Mouse (Mus musculus): ENCODE data around the gene Crygc. TPM values are rescaled to one million over a fixed set of nuclear protein-coding genes. Genes with fewer than 3 reads are reported as not detected.

Gene Crygc
- total RNA-seq (2022) = not detected

GRCm38 (mm10) chr1:65073589-65073988 is at the start of gene Crygc:
TSS of gene Crygc (minus strand) at chr1:65073689.
- DNase-seq (ENCODE audit: low spot score in 2 of 2) = no peak

- DNase-seq (ENCODE audit: low spot score in 2 of 2) = no peak
Measured at GRCm38 (mm10) chr1:65122574-65123372, 49.3 kb upstream of the Crygc start, which contains the start of gene D630023F18Rik. TSS of gene D630023F18Rik (minus strand) at chr1:65123214.

- DNase-seq (ENCODE audit: low spot score in 2 of 2) = no peak
Measured at GRCm38 (mm10) chr1:65119438-65119837, 45.9 kb upstream of the Crygc start, which contains the start of gene Gm28845. TSS of gene Gm28845 (minus strand) at chr1:65119558.

- DNase-seq (ENCODE audit: low spot score in 2 of 2) = no peak
Measured at GRCm38 (mm10) chr1:65118150-65118913, 44.8 kb upstream of the Crygc start.

GRCm38 (mm10) chr1:65113536-65114172 is 40.2 kb upstream of the Crygc start:
- DNase-seq (ENCODE audit: low spot score in 2 of 2) = no peak

GRCm38 (mm10) chr1:65112807-65113196 is 39.3 kb upstream of the Crygc start:
- no peak for DNase-seq (ENCODE audit: low spot score in 2 of 2)

GRCm38 (mm10) chr1:65112031-65112806 is 38.7 kb upstream of the Crygc start:
- peak in 1 of 2 experiments; percentile 28 for DNase-seq (ENCODE audit: low spot score in 2 of 2)

GRCm38 (mm10) chr1:65109756-65110435 is 36.4 kb upstream of the Crygc start:
- DNase-seq (ENCODE audit: low spot score in 2 of 2) = no peak

GRCm38 (mm10) chr1:65109196-65109595 is 35.7 kb upstream of the Crygc start:
- DNase-seq (ENCODE audit: low spot score in 2 of 2) = no peak

- no peak for DNase-seq (ENCODE audit: low spot score in 2 of 2)
Measured at GRCm38 (mm10) chr1:65107654-65108279, 34.3 kb upstream of the Crygc start.

GRCm38 (mm10) chr1:65103273-65103672 is 29.8 kb upstream of the Crygc start, which contains the start of gene Cryga:
TSS of gene Cryga (minus strand) at chr1:65103373.
- DNase-seq (ENCODE audit: low spot score in 2 of 2) = no peak

GRCm38 (mm10) chr1:65096953-65097352 is 23.5 kb upstream of the Crygc start:
- no peak for DNase-seq (ENCODE audit: low spot score in 2 of 2)

GRCm38 (mm10) chr1:65091566-65091965 is 18.1 kb upstream of the Crygc start:
- DNase-seq (ENCODE audit: low spot score in 2 of 2) = no peak

GRCm38 (mm10) chr1:65090370-65090769 is 16.9 kb upstream of the Crygc start:
- no peak for DNase-seq (ENCODE audit: low spot score in 2 of 2)

GRCm38 (mm10) chr1:65088567-65089356 is 15.3 kb upstream of the Crygc start:
- DNase-seq (ENCODE audit: low spot score in 2 of 2) = no peak

- DNase-seq (ENCODE audit: low spot score in 2 of 2) = no peak
Measured at GRCm38 (mm10) chr1:65082188-65082587, 8.7 kb upstream of the Crygc start, which contains the start of gene Crygb. TSS of gene Crygb (minus strand) at chr1:65082288.

GRCm38 (mm10) chr1:65075607-65076006 is 2.1 kb upstream of the Crygc start:
- DNase-seq (ENCODE audit: low spot score in 2 of 2) = no peak

GRCm38 (mm10) chr1:65067842-65068241 is 5.6 kb downstream of the Crygc start:
- no peak for DNase-seq (ENCODE audit: low spot score in 2 of 2)

- DNase-seq (ENCODE audit: low spot score in 2 of 2) = no peak
Measured at GRCm38 (mm10) chr1:65064201-65064600, 9.3 kb downstream of the Crygc start.
